Mouse (Mus musculus) spleen, adult 2 months (tissue): ENCODE measurements around the gene Slco3a1. TPM values are rescaled to one million over a fixed set of nuclear protein-coding genes. Genes with fewer than 3 reads are reported as not detected.

Experiments used
- DNase-seq, 2 experiments: peaks; one replicate each; pipeline versions ENCODE4 v3.0.0 to v3.0.0-alpha.2; 2012 to 2021; ENCODE audit warnings: low spot score in 2 of 2, low read depth in 1 of 2
- H3K27ac ChIP-seq: fragments of 200-500 bp; 2 replicates; pipeline ENCODE4 v1.5.1; 2012; ENCODE audit warnings: low read length, inconsistent platforms; ENCODE audit not compliant: insufficient read depth
- H3K27me3 ChIP-seq: fragments of 200-500 bp; 2 replicates; pipeline ENCODE4 v1.6.1; 2012; ENCODE audit warnings: mild to moderate bottlenecking, moderate library complexity, low read length, inconsistent platforms; ENCODE audit not compliant: control insufficient read depth, insufficient read depth
- H3K36me3 ChIP-seq: fragments of 200-500 bp; 2 replicates; pipeline ENCODE4 v1.6.1; 2012; ENCODE audit warnings: mild to moderate bottlenecking, low read length, inconsistent platforms; ENCODE audit not compliant: control insufficient read depth, insufficient read depth
- H3K4me1 ChIP-seq: fragments of 200-500 bp; 2 replicates; pipeline ENCODE4 v1.6.1; 2011; ENCODE audit warnings: inconsistent platforms; ENCODE audit not compliant: control insufficient read depth, insufficient read depth, insufficient read length
- H3K4me3 ChIP-seq: fragments of 200-500 bp; 2 replicates; pipeline ENCODE4 v1.5.1; 2011; ENCODE audit warnings: mild to moderate bottlenecking, inconsistent platforms; ENCODE audit not compliant: insufficient read depth, insufficient read length; ENCODE audit errors: extremely low read depth
- CTCF ChIP-seq: fragments of 200-500 bp; IDR thresholded peaks from 2 replicates; pipeline ENCODE4 v1.5.1; 2011; ENCODE audit warnings: mild to moderate bottlenecking, inconsistent platforms; ENCODE audit not compliant: insufficient read depth, insufficient read length, insufficient replicate concordance; ENCODE audit errors: extremely low read depth
- POLR2A ChIP-seq: fragments of 200-500 bp; IDR thresholded peaks from 2 replicates; pipeline ENCODE4 v1.6.1; 2011; ENCODE audit warnings: low read depth, low read length, inconsistent platforms
- WGBS: fragments of 180-500 bp; shearing (Covaris S2); methylation state at CpG from one replicate; pipeline ENCODE4 v1.1.7; 2018; 5-methylcytosine and 5-hydroxymethylcytosine counted together
- polyA plus RNA-seq: library from polyadenylated mRNA; depleted of rRNA; stranded (reverse); fragments of >200 nt; gene quantifications from 2 replicates; pipeline ENCODE4 v1.2.3, GENCODE M21; 2012

Gene Slco3a1
- polyA plus RNA-seq, 1 experiment, result 23.1 TPM

DNA sequence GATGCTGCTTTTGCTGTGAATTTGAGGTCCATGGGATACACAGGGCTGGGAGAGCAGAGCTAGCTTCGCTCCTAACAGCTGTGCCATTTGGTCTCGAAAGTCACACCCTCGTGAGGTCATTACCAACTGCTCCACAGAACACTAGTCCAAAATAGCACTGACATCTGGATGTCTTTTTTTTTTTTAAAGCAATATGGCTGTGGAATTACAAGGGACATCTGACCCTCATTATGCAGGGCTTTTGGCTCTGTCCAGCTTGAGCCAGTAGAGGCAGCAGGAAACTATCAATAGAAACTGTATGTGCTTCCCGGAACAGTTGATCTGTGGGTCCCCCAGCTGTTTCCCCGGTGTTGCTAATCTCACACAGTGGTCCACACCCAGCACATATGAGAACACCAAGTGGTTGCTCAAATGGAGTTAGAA lies 163.1 kb downstream of the Slco3a1 start:
- H3K4me1 ChIP-seq, result no peaks in the 10 kb centered on the region
- no peak for DNase-seq
- H3K4me3 ChIP-seq, result no peak overlapping the region
- H3K27ac ChIP-seq, result no peak overlapping the region
- no peaks in the 10 kb centered on the region for H3K27me3 ChIP-seq
- TF ChIP-seq POLR2A (no peak), CTCF (no peak)
- H3K36me3 ChIP-seq, result no peaks in the 10 kb centered on the region
- WGBS, result 80% methylated on average over 5 of the region's 5 CpGs

DNA sequence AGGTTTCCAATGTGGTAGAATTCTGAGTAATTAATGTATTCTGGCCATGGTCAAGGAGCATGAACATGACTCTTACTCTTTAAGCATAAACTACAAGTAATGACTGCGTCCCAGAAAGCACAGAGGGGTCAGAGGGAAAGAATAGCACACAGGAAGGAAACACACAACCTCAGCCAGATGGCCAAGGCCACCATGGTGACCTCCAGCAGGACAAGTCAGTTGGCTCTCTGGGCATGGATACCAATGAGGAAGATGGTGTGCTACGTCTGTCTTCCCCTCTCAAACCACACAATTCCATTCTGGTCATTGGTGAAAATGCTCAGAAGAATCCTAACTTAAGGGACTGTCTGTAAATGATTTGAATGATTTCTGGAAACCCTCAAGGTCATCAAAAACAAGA lies 165.0 kb downstream of the Slco3a1 start:
- Histone ChIP-seq H3K4me3 (no peak overlapping the region), H3K27ac (no peak overlapping the region), H3K4me1 (no peaks in the 10 kb centered on the region)

DNA sequence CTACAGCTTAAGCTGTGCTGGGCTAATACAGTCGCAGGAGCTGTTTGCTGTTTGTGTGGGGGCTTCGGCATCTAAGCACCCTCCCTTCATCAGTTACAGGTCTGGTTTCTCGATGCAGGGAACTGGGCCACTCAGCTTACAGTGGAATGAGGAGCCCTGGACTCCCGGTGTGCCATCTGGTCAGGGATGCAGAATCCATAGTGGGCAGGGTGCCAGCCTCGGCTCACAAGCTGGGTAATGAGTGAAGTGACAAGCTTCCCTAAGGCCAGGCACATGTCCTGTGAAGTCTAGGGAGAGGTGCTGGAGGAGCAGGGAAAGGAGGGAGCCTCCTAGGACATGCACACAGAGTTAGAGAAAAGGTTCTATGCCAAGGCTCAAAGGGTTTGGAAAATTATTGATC lies 168.3 kb downstream of the Slco3a1 start:
- 92% methylated on average over 5 of the region's 5 CpGs for WGBS
- H3K36me3 ChIP-seq, result no peaks in the 10 kb centered on the region
- TF ChIP-seq POLR2A (no peak), CTCF (no peak)
- no peak overlapping the region for H3K27ac ChIP-seq
- no peak overlapping the region for H3K4me3 ChIP-seq
- H3K4me1 ChIP-seq, result no peaks in the 10 kb centered on the region
- no peak for DNase-seq
- no peaks in the 10 kb centered on the region for H3K27me3 ChIP-seq

More for the DNA sequence above, 165.0 kb downstream of the Slco3a1 start:
- TF ChIP-seq CTCF, result no peak
- TF ChIP-seq POLR2A, result no peak
- H3K27me3 ChIP-seq, result no peaks in the 10 kb centered on the region
- no peaks in the 10 kb centered on the region for H3K36me3 ChIP-seq
- no peak for DNase-seq
- WGBS, result 53% methylated on average over 2 of the region's 2 CpGs

DNA sequence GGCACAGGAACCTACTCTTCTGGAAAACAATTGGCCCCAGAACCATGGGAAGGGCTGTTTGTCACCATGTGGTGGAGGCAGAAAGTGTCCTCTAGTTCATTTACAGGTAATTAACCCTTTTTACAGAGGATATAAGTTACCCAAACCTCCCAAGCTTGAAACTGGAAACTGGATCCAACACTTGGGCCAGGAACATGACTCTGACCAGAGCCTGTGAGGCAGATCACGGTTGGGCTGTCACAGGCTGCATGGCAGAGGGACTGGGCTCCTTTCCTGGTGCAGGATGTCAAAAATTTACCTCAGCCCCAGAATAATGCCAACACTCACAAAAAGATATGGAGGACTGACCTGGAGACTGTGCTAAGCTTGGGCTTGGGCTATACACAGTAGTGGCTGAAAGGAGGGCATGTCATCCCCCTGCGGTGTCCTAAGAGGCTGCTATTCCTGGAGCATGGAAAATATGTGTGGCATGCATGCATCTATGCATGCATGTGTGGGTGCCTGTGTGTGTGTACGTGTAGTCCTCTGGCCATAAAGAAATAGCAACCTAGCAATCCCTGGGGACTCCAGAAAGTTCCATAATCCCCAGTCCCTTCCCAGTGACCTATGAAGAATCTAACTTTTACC lies 171.4 kb downstream of the Slco3a1 start:
- H3K36me3 ChIP-seq, result no peaks in the 10 kb centered on the region
- 89% methylated on average over 3 of the region's 3 CpGs for WGBS
- TF ChIP-seq POLR2A (no peak), CTCF (no peak)
- no peak overlapping the region for H3K4me3 ChIP-seq
- H3K27me3 ChIP-seq, result no peaks in the 10 kb centered on the region
- no peaks in the 10 kb centered on the region for H3K4me1 ChIP-seq
- H3K27ac ChIP-seq, result no peak overlapping the region
- DNase-seq, result no peak

DNA sequence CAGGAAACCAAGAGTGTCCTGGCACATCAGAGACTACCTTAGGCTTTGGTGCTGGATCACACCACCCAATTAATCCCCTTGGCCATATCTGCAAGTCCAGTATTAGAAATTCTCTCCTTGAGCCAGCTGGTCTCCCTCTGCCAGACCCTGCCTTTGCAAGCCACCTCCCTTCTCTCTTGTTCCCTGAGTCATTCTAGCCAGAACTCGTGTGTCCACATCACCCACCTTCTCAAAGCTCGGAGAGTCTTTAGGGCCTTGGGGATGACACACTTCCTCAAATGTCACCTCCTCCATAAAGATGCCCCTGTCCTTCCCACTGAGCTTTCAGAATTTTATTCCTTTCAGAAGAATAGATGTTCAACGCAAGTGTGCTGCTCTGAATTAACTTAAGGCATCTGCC lies 172.3 kb downstream of the Slco3a1 start:
- H3K36me3 ChIP-seq, result no peaks in the 10 kb centered on the region
- TF ChIP-seq POLR2A, result no peak
- WGBS, result 73% methylated on average over 3 of the region's 3 CpGs
- H3K27ac ChIP-seq, result no peak overlapping the region
- H3K4me1 ChIP-seq, result no peaks in the 10 kb centered on the region
- H3K27me3 ChIP-seq, result no peaks in the 10 kb centered on the region
- DNase-seq, result no peak
- no peak overlapping the region for H3K4me3 ChIP-seq

GRCm38 (mm10) chr7:74381881-74382281 lies 172.7 kb downstream of the Slco3a1 start:
- H3K4me3 ChIP-seq, result no peak overlapping the region
- H3K27ac ChIP-seq, result no peak overlapping the region
- 88% methylated on average over 2 of the region's 2 CpGs for WGBS
- TF ChIP-seq POLR2A (no peak), CTCF (no peak)
- DNase-seq, result no peak
- H3K36me3 ChIP-seq, result no peaks in the 10 kb centered on the region
- H3K27me3 ChIP-seq, result no peaks in the 10 kb centered on the region
- no peaks in the 10 kb centered on the region for H3K4me1 ChIP-seq

DNA sequence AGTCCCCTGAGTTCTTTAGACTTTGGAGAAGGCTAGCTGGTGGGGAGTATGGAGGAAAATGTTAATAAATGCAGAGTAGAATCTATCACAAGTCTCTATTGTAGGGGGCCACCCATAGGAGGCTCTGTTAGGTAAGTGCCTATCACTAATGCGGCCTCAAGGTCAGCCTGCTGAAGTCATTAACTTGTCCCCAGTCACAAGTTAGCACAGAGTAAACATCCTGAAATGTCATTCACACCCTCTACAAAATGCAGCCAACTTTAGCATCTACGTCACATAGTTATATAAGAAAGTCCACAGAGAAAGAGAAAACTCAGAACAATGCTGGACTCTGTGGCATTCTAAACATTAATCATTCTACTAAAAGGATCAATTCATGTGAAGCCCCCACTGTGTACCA lies 173.5 kb downstream of the Slco3a1 start:
- no peak for DNase-seq
- Histone ChIP-seq H3K36me3 (no peaks in the 10 kb centered on the region), H3K4me1 (no peaks in the 10 kb centered on the region), H3K4me3 (no peak overlapping the region), H3K27me3 (no peaks in the 10 kb centered on the region), H3K27ac (no peak overlapping the region)
- TF ChIP-seq CTCF, result no peak
- 88% methylated on average over 2 of the region's 2 CpGs for WGBS
